Mouse (Mus musculus) heart, postnatal 0 days (tissue): ENCODE measurements around the gene Lama2. TPM values are rescaled to one million over a fixed set of nuclear protein-coding genes. Genes with fewer than 3 reads are reported as not detected.

Experiments
- ATAC-seq: fragments of 200-750 bp; cut with Nextera tagmentation; 2 replicates; pipeline ENCODE4 v1.8.0; 2017; ENCODE audit warnings: low read depth, moderate number of reproducible peaks, moderate library complexity; ENCODE audit not compliant: insufficient read depth
- DNase-seq: peaks from one replicate; pipeline ENCODE4 v3.0.0-alpha.2; 2016; ENCODE audit warnings: low spot score
- H3K27ac ChIP-seq: fragments of 300-500 bp; sonication (generic); 2 replicates; pipeline ENCODE4 v1.5.1; 2014; ENCODE audit warnings: low read depth, mild to moderate bottlenecking
- H3K27me3 ChIP-seq: fragments of 300-500 bp; sonication (generic); 2 replicates; pipeline ENCODE4 v1.6.1; 2014; ENCODE audit warnings: low read length, mixed read lengths; ENCODE audit not compliant: control insufficient read depth, insufficient read depth
- H3K36me3 ChIP-seq: fragments of 300-500 bp; sonication (generic); replicated peaks from 2 replicates; pipeline ENCODE4 v1.6.1; 2014; ENCODE audit warnings: low read length, mixed read lengths; ENCODE audit not compliant: control insufficient read depth, insufficient read depth
- H3K4me1 ChIP-seq: fragments of 300-500 bp; sonication (generic); 2 replicates; pipeline ENCODE4 v1.6.1; 2014; ENCODE audit warnings: antibody characterized with exemption; ENCODE audit not compliant: control insufficient read depth, insufficient read depth
- H3K4me2 ChIP-seq: fragments of 300-500 bp; sonication (generic); 2 replicates; pipeline ENCODE4 v1.6.1; 2014; ENCODE audit warnings: low read depth, mild to moderate bottlenecking, low read length, moderate library complexity
- H3K4me3 ChIP-seq: fragments of 300-500 bp; sonication (generic); 2 replicates; pipeline ENCODE4 v1.5.1; 2014; ENCODE audit warnings: low read depth, low read length
- H3K9ac ChIP-seq: fragments of 300-500 bp; sonication (generic); replicated peaks from 2 replicates; pipeline ENCODE4 v1.6.1; 2014; ENCODE audit warnings: low read depth, low read length, mixed read lengths
- H3K9me3 ChIP-seq: fragments of 300-500 bp; sonication (generic); replicated peaks from 2 replicates; pipeline ENCODE4 v1.6.1; 2016; ENCODE audit warnings: low read length; ENCODE audit not compliant: control insufficient read depth
- CTCF ChIP-seq: IDR thresholded peaks from 2 replicates; pipeline ENCODE4 v1.5.1; 2016; ENCODE audit warnings: antibody characterized with exemption, control low read depth, low read depth
- EP300 ChIP-seq: IDR thresholded peaks from 2 replicates; pipeline ENCODE4 v1.6.1; 2016; ENCODE audit warnings: antibody characterized with exemption, low read depth
- WGBS: fragments of 180-500 bp; shearing (Covaris S2); extraction: QIAGEN DNeasy Blood & Tissue Kit; methylation state at CpG from one replicate; pipeline ENCODE4 v1.1.7; 2014; 5-methylcytosine and 5-hydroxymethylcytosine counted together
- polyA plus RNA-seq: library from polyadenylated mRNA; unstranded; fragments of >200 nt; fragmentation: Nextera tagmentation; extraction: Ambion mirVana; gene quantifications from 2 replicates; pipeline ENCODE4 v1.2.1, GENCODE M21; 2015
- total RNA-seq: library from RNA; depleted of rRNA; stranded (reverse); fragments of >200 nt; gene quantifications from 2 replicates; pipeline ENCODE4 v1.2.3, GENCODE M21; 2014; ENCODE audit warnings: low replicate concordance

Lama2 gene
- total and polyA plus RNA-seq, 2 experiments from 2014 or later = 32.4 to 85.5 TPM

DNA sequence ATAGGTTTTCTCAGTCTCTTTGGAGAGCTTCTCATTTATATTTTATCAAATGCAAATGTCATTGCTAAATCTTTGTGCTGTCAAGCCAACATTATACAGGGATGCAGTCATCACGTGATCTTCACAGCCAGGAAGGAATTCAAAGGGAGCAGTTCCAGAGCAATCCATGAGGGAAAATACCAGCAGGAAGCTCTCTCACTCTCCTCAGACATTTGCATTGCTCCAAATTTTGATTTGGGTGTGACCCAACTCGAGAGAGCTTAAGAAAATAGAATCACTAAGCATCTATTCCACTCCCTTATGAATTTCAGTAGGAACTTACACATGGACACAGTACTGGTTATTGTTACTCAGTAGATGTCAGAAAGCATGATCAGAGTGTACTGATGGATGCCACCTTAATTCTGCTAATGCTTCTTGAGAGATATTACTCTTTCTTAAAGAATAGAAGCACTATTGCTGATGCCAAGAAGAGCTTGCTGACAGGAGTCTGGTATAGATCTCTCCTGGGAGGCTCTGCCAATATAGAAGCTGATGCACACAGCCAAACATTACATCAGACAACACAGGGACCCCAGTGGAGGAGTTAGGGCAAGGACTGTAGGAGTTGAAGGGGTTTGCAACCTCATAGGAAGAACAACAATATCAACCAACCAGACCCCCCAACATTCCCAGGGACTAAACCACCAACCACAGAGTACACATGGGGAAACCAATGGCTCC lies 236.5 kb downstream of the Lama2 start:
- Histone ChIP-seq H3K36me3 (no peaks in the 10 kb centered on the region), H3K4me1 (0 out of 2 replicates have a peak, but pooled peaks cover 3% of the 10 kb centered on the region), H3K4me2 (no peak overlapping the region), H3K9me3 (no peaks in the 10 kb centered on the region), H3K27ac (no peak overlapping the region), H3K4me3 (no peak overlapping the region), H3K27me3 (no peaks in the 10 kb centered on the region), H3K9ac (no peak overlapping the region)
- ATAC-seq (no peak), DNase-seq (no peak)
- no peak for TF ChIP-seq CTCF
- TF ChIP-seq EP300 = no peak
- 28% methylated on average over 2 of the region's 2 CpGs for WGBS

GRCm38 (mm10) chr10:27378286-27378685 lies 241.3 kb downstream of the Lama2 start:
- H3K4me1 ChIP-seq = 0 out of 2 replicates have a peak, but pooled peaks cover 3% of the 10 kb centered on the region
- no peak overlapping the region for H3K4me3 ChIP-seq
- TF ChIP-seq CTCF (no peak), EP300 (no peak)
- DNase-seq (peak; percentile 34), ATAC-seq (peak; percentile 27; the same call in 1 of the 2 replicates)
- peak overlapping the region; percentile 27; the same call in 1 of the 2 replicates for H3K27ac ChIP-seq
- WGBS = 38% methylated on average over 1 of the region's 1 CpGs
- no peaks in the 10 kb centered on the region for H3K36me3 ChIP-seq
- H3K4me2 ChIP-seq = no peak overlapping the region
- no peak overlapping the region for H3K9ac ChIP-seq
- H3K27me3 ChIP-seq = no peaks in the 10 kb centered on the region
- no peaks in the 10 kb centered on the region for H3K9me3 ChIP-seq

GRCm38 (mm10) chr10:27344278-27344677 lies 275.3 kb downstream of the Lama2 start:
- WGBS = 63% methylated on average over 7 of the region's 7 CpGs
- no peak overlapping the region for H3K27ac ChIP-seq
- no peak overlapping the region for H3K4me3 ChIP-seq

GRCm38 (mm10) chr10:27322410-27322990 lies 297.1 kb downstream of the Lama2 start:
- TF ChIP-seq EP300 (no peak), CTCF (no peak)
- Histone ChIP-seq H3K27me3 (no peaks in the 10 kb centered on the region), H3K4me3 (no peak overlapping the region), H3K4me2 (no peak overlapping the region), H3K9me3 (no peaks in the 10 kb centered on the region), H3K9ac (no peak overlapping the region), H3K27ac (no peak overlapping the region), H3K4me1 (no peaks in the 10 kb centered on the region), H3K36me3 (no peaks in the 10 kb centered on the region)
- DNase-seq = no peak
- 77% methylated on average over 4 of the region's 4 CpGs for WGBS
- ATAC-seq = no peak

More at GRCm38 (mm10) chr10:27344278-27344677, 275.3 kb downstream of the Lama2 start:
- 0 out of 2 replicates have a peak, but pooled peaks cover 8% of the 10 kb centered on the region for H3K9me3 ChIP-seq
- H3K27me3 ChIP-seq = no peaks in the 10 kb centered on the region
- H3K36me3 ChIP-seq = peaks cover 7% of the 10 kb centered on the region; the same call in 1 of the 2 replicates
- DNase-seq (no peak), ATAC-seq (no peak)
- TF ChIP-seq CTCF = no peak
- no peak for TF ChIP-seq EP300
- no peaks in the 10 kb centered on the region for H3K4me1 ChIP-seq
- no peak overlapping the region for H3K9ac ChIP-seq
- H3K4me2 ChIP-seq = no peak overlapping the region

DNA sequence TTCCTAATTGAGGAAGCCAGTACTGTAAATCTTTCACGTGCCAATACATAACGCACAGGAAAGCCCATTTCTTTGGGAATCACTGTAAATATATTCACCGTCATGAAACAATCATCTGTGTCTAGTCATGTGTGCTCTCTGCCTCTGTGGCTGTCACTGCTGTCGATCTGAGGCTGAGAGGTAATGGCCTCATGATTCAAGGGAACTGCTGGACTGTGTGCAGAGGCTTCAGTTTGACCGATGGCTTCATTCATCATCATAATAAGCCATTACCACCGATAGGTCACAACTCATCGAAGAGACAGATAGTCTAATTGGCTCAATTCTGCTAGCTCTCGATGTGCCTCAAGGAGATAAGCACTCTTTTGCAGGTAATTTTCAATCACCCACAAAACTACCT lies 312.1 kb downstream of the Lama2 start:
- no peaks in the 10 kb centered on the region for H3K27me3 ChIP-seq
- ATAC-seq (no peak), DNase-seq (no peak)
- WGBS = 80% methylated on average over 8 of the region's 8 CpGs
- no peak overlapping the region for H3K9ac ChIP-seq
- no peak for TF ChIP-seq CTCF
- no peak for TF ChIP-seq EP300
- no peak overlapping the region for H3K27ac ChIP-seq
- no peak overlapping the region for H3K4me3 ChIP-seq
- H3K36me3 ChIP-seq = no peaks in the 10 kb centered on the region
- no peak overlapping the region for H3K4me2 ChIP-seq
- H3K9me3 ChIP-seq = no peaks in the 10 kb centered on the region
- H3K4me1 ChIP-seq = no peaks in the 10 kb centered on the region
